Mouse (Mus musculus): ENCODE results near the gene D630023F18Rik. TPM values are rescaled to one million over a fixed set of nuclear protein-coding genes. Genes with fewer than 3 reads are reported as not detected.

D630023F18Rik gene
- polyA plus RNA-seq, 1 experiment from 2014 or later: 0.17 TPM

DNA sequence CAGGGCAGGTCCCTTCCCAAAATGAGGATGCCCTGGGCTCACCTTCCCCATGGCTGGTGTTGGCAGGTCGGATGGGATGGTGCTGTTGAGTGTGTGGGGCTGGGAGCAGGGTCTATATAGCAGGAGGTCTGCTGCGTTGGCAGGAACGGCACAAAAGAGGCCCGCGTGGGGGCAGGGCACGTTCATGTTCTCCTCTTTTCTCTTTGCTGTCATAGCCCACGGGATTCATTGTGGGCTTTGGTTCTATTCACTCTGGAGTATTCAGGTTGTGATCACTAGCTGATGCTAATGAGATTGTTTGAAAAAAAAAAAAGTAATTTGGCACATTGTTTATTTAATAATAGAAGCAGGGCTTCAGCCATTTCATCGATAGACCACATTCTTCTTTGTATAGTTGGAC lies 59.7 kb downstream of the D630023F18Rik start, which contains the start of gene Crygd:
Gene Crygd (minus strand): TSS at position 101 of the 400 bp plus-strand sequence.
- WGBS: 87% methylated on average over 8 of the region's 8 CpGs
- Histone ChIP-seq H3K27me3 (ENCODE audit: control insufficient read depth, insufficient read depth, low read length) (no peaks in the 10 kb centered on the region), H3K4me1 (ENCODE audit: control insufficient read depth, insufficient read depth, low read length) (no peaks in the 10 kb centered on the region), H3K4me3 (replicated peaks; ENCODE audit: low read length) (no peak within 1 kb of the TSS), H3K27ac (ENCODE audit: low read length) (no peak within 1 kb of the TSS), H3K9me3 (replicated peaks; ENCODE audit: control insufficient read depth, low read length) (no peaks in the 10 kb centered on the region), H3K9ac (ENCODE audit: low read length) (no peak within 1 kb of the TSS), H3K36me3 (ENCODE audit: control insufficient read depth, insufficient read depth, low read length) (no peaks in the 10 kb centered on the region), H3K4me2 (ENCODE audit: low read depth, low read length) (no peak within 1 kb of the TSS)
- ATAC-seq (ENCODE audit: insufficient read depth, low FRiP score): no peak

Other genes with a start within 250 kb of the D630023F18Rik start
- gene Plekhm3, start 166.4 kb downstream of the D630023F18Rik start, polyA plus RNA-seq (2015; fragmentation: Nextera tagmentation; extraction: Ambion mirVana): 4.9 and 5.0 TPM in 2 replicates
- gene Akr1cl, start 90.5 kb downstream of the D630023F18Rik start, polyA plus RNA-seq (2015; fragmentation: Nextera tagmentation; extraction: Ambion mirVana): 0.51 and 0.81 TPM in 2 replicates
- gene Cryge, start 72.1 kb downstream of the D630023F18Rik start, polyA plus RNA-seq (2015; fragmentation: Nextera tagmentation; extraction: Ambion mirVana): not detected in 2 replicates
- gene Crygd, start 59.8 kb downstream of the D630023F18Rik start, polyA plus RNA-seq (2015; fragmentation: Nextera tagmentation; extraction: Ambion mirVana): not detected in 2 replicates
- not detected in 2 replicates for gene Crygc, start 49.5 kb downstream of the D630023F18Rik start, polyA plus RNA-seq (2015; fragmentation: Nextera tagmentation; extraction: Ambion mirVana)
- gene Crygb, start 40.9 kb downstream of the D630023F18Rik start, polyA plus RNA-seq (2015; fragmentation: Nextera tagmentation; extraction: Ambion mirVana): not detected in 2 replicates
- gene Cryga, start 19.8 kb downstream of the D630023F18Rik start, polyA plus RNA-seq (2015; fragmentation: Nextera tagmentation; extraction: Ambion mirVana): not detected in 2 replicates
- not detected in 2 replicates for gene Gm28845, start 3.7 kb downstream of the D630023F18Rik start, polyA plus RNA-seq (2015; fragmentation: Nextera tagmentation; extraction: Ambion mirVana)
- gene Idh1, start 63.3 kb upstream of the D630023F18Rik start, polyA plus RNA-seq (2015; fragmentation: Nextera tagmentation; extraction: Ambion mirVana): 159 and 172 TPM in 2 replicates
- gene Pikfyve, start 63.5 kb upstream of the D630023F18Rik start, polyA plus RNA-seq (2015; fragmentation: Nextera tagmentation; extraction: Ambion mirVana): 7.4 and 7.8 TPM in 2 replicates
- not detected in 2 replicates for gene Pth2r, start 158.8 kb upstream of the D630023F18Rik start, polyA plus RNA-seq (2015; fragmentation: Nextera tagmentation; extraction: Ambion mirVana)

Measured in stomach, embryonic 16.5 days (tissue).